Mouse (Mus musculus) c-Kit-negative CD71-positive TER-119-positive erythroid progenitor cells, embryonic 14.5 days (primary cell): Measurements from ENCODE around the gene Rimbp2.

Experiments
- DNase-seq: peaks from one replicate; pipeline ENCODE4 v3.0.0-alpha.2; 2013; ENCODE audit warnings: low read depth, low spot score

Rimbp2 gene

DNA sequence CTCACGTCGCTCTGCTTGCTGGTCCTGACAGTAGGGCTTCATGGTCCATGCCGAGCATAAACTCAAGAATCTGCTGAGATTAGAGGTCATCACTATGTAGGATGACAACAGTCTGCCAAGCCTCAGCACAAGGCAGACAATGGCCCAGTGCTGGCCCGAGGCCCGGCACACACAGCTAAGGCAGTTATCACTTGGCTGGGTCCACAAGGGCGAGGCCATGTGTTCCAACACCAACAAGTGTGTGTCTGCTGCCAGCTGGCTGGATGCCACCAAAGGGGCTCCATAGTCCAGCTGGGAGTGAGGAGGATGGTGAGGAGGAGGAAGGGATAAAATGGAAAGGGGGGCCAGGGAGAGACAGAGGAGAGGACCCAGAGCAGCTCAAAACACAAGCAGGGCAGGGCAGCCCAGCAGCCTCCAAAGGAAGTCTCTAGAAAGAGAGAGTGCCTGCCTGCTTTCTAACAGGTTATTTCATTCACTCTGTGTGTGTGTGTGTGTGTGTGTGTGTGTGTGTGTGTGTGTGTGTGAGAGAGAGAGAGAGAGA is 17.9 kb downstream of the Rimbp2 start:
- DNase-seq: no peak

DNA sequence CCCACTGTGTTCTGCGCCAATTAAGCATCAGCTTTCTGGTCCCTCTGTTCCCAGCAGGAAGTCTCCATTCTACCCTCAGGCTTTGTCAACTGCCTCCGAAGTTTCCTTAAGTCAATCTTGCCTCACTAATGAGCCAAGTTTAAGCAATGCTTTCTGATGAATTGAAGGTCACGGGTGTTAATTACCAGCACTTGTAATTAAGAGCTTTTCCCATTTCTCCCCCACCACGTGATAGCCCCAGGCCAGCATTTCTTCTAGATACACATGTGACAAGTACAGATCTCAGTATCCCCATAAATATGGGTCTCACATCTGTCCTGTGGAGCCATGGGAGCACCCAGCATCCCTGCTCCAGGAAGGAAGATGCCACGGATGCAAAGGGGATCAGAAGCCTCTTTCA is 20.5 kb downstream of the Rimbp2 start:
- no peak for DNase-seq

DNA sequence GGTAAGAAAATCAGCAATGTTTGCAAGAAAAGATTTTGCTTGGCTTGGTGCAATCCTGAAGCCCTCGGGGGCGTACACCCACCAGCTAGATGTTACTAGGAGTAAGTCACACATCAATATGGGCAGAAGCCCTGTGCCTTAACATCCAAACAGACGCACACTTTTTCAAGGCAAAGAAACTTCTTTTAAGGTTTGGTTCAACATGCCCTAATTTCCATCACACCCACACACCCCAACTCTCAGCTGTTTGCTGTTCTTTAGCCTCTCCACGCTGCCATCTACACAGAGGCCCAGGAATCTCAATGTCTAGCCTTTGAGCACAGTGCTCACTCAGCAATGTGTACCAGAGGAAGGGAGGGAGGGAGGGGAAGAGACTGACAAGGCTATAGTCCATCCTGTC is 28.2 kb downstream of the Rimbp2 start:
- DNase-seq: no peak

DNA sequence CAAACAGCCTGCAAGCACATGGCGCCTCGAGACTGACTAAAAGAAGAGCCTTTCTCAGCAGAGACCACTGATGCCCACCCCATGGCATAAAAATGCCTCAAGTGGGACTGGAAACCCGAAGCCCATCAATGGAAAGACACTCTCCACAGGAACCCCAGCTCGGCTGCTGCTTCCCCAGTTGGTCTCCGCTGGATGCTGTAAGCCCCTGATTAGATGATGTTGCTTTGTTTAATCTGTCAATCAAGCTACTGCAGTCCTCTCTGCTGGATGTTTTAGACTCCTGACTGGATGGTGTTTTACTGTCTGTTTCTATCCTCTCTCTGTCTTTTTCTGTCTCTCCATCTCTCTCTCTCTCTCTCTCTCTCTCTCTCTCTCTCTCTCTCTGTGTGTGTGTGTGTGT is 33.2 kb downstream of the Rimbp2 start:
- no peak for DNase-seq

DNA sequence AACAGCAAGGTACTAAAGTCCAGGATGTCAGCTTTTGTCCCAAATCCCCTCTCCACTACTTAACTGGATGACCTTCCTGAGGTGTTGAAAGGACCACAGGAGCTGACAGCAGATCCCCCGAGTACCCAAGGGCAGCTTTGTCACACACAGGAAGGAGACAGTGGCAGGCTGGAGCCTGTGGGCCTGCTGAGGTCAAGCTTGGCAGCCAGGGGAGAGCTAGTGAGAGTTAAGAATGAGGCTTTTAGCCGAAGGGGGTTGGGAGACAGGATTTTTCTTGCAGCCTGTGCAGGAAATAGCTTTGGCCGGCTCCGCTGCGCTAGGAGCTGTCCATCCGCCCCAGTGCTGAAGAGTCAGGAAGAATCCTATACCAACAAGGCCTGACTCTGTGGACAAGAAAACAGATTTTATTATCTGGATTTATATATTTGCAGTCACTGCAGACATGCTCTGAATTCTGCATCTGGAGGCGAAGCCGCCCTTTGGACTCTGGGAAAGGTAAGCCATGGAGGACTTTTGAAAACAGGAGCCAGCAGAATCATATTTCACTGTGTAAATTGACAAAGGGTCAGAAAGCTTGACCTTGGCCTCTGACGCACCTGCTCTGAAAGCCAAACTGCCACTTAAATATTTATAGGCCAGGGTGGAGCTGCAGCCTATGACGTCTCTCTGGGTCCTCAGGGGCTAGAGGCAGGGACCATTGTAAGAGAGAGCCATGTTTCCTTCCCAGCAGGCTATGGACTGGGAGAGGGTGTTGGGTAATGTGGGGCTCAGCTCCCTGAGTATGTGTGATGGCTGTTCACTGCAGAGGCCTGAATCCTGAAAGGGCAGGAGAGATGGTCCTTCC is 35.9 kb downstream of the Rimbp2 start:
- DNase-seq: no peak

DNA sequence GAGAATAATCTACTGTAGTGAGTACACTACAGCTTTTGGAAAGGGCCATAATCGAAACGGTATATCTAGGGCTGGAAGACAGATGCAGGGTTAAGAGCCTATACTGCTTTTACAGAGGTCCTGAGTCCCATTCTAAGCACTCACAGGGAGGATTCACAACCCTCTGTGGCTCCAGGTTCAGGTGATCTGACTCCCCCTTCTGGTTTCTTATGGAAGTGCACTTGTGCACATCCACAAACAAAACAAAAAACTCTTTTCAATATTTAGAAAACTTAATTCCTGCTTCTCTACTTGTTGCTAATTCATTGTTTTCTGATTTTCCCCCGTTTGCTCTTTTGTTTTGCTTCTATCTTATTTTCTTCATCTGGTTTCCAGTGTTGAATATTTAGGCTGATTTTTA is 39.5 kb downstream of the Rimbp2 start:
- no peak for DNase-seq

DNA sequence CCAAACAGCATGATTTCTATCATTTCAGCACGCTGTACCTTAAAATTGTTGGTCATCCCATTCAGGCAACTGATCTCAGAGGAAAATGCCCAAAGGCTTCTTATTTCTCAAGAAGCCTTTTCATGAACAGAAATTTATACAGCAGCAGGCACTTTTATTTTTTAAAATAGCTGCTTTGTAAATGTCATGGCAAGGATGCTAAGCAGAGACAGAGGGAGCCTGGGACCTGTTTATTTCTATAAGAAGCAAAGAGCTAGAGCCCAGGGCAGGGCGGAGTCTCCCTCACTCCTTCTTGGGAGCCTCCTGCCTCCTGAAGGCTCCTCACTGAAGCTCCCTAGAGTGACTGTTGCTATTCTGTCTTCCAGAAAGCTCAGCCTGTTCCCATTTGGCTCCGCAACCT is 40.9 kb downstream of the Rimbp2 start:
- no peak for DNase-seq

DNA sequence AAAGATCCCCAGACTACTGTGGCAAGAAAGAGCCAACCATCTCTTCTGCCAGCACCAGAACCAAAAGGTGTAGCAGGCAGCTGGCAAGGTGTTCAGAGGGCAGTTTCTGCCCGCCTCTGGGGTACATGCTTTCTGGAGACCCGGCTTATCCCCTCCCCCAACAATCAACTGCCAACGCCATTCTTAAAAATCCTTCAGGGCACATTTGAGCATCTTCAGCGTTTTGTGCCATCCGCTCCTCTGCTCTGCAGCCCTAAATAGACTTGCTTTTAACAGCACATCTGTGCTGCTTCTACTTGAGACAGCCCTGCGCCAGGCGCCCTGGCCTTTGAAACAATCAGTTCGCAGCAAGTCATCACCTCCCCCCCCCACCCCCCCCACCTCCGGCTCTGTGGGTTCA is 41.7 kb downstream of the Rimbp2 start:
- no peak for DNase-seq

DNA sequence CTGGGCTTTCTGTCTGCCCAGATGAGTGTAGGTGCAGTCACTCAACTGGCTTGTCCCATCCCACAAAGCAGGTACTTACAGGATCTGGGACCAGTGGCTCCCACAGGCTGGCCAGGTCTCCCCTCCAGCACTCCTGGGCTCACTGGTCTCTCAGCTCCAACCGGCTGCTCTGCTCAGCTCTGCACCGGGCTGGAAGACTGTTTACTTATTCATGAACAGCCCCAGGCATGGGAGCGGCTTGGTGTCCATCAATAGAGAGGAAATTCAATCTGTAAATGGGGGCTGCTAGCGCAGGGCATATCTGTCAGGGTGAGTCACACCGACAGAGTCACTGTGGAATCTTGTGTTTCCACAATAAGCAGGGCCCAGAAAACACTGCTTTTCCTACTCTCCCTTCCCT is 49.2 kb downstream of the Rimbp2 start:
- no peak for DNase-seq

DNA sequence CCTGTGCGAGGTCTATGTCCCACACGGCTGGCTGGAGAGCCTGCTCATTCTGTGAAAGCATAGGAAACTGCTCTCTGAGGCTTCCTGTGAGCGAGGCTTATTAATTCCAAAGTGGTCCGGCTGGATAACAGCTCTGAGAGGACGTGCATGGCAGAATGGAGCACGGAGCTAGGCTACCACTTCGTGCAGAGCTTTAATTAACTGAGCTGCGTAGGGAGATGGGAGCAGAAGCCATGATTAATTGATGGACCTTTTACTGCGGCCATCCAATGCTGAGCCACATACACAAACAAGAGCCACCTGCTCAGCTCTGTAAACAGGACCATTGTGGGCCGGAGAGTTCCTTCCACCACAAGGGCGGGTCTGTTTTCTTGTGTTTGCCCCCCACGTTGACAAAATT is 50.2 kb downstream of the Rimbp2 start:
- DNase-seq: no peak

DNA sequence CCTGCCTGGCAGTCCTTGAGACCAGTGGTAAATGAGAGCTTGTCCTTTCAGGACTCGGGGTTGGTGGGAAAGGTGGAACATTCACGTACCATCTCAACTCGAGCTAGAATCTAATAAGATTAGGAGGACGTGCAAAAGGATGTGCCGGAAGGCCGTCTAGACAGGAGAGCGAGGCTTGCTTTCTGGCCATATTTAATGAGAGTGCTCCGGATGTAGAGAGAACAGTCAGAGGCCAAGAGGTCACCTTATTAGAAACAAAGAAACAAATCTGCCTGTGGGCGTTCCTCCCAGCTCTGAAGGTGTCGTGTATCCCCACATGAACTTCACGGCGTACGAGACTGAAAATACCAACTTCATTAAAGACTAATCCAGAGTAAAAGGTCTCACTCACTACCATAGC is 53.3 kb downstream of the Rimbp2 start:
- no peak for DNase-seq

DNA sequence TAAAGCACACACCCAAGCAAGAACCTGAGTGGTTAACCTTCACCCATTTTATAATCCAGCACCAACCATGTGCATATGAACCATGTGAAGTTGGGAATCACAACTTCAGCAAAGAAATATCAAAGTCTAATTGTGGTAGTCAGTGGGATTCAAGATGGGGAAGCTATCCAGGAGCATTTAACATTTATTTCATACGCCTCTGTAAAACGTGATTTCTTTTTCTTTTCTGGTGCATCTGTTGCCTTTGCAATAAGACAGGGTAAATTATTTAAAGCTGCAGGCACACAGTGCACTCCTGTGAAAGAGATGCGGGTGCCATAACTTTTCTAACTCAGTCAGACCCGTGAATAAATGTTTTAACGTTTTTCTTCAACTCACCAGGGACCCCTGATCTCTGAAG is 58.4 kb downstream of the Rimbp2 start:
- DNase-seq: no peak

DNA sequence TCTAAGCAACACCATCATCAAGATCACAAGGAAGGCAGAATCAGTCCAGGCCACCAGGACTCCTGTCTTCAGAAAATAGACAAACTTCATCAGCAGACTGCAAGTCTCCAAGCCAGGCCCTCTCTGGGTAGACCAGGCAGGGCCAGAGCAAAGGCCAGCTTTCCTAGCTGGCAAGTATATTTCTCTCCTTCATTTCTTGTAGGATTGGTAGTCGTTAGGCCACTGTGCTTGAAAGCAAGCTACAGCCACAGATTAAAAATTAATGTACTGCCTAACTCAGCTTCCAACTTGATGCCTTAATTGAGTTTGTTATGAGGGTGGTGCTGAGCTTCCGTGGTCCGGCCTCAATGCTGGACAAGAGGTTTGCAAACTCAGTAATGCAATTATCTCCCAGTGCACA is 65.7 kb downstream of the Rimbp2 start:
- no peak for DNase-seq

DNA sequence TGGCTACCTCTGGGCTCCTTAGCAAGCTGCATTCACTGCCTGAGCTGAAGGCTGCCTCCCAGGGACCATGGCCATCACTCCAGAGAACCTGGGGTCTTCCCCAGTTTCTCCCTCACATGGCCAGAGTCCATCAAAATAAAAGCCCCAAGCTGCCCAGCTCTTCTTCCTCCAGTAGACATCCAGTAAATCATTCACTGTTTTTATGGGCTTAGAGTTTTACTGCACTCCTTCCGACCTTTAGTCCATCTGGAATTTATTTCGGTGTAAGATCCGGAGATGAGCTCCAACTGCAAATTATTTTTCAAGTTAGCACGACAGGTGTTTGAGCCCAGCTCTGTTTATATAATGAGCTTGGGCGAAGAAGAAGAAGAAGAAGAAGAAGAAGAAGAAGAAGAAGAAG is 69.0 kb downstream of the Rimbp2 start:
- DNase-seq: no peak

DNA sequence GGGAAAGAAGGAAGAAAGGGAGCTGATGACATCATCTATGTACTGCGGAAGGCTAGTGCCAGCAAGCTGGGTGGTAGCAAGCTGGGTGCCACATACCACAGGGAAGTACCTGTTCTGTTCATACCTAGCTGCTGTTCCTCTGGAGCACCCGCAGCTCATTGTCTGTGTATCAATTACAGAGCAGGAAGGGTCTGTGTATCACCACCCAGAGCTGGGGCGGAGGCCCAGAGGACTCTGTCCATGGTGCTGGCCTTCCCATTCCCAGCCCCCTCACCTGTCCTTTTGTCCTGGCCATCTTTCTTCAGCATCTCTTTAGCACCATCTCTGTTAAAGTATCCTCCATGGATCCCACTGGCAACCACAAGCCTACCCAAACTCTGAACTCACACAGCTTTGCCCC is 74.2 kb downstream of the Rimbp2 start:
- DNase-seq: no peak

DNA sequence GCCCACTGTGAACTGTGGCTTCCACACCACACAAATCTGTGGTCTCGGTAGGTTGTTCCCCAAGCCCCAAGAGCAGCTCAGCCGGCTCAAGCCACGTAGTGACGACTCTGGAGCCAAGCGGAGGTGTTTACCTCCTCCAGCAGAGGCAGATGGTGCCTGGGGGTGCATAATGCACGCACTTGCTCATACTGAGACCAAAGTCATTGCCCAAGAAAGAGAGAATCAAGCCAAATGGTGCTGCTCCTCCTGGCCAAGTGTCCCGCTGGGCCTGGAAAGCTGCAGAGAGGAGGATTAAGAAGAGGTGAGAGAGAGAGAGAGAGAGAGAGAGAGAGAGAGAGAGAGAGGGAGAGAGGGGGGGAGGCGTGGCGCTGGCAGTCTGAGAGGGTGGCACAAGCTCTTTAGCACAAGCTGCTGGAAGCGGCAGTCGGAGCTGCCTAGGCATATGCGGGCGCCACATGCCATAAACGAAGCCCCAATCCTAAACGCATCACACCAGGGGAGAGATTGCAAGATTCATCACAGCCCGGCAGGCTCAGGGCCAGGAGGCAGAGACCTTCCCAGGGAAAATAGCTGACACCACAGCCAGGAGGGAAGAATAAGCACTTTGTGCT is 75.8 kb downstream of the Rimbp2 start:
- DNase-seq: no peak

DNA sequence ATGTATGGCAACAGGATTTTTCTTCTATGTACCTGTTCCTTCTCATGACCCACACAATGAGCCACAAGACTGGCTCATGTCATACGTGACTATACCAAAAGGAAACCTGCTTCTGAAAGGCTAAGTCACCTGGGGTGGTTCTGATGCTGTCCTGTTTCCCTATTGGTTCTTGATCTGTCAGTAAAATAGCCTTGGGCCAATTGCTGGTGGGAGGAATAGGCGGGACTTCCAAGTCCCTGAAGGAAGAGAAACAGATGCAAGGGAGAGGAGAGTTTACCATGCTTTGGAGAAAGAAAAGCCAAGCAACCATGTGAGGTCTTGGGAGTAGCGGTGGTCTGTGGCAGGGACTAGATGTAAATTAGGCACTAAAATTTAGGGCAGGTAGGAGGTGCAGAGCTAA is 81.6 kb downstream of the Rimbp2 start:
- no peak for DNase-seq

DNA sequence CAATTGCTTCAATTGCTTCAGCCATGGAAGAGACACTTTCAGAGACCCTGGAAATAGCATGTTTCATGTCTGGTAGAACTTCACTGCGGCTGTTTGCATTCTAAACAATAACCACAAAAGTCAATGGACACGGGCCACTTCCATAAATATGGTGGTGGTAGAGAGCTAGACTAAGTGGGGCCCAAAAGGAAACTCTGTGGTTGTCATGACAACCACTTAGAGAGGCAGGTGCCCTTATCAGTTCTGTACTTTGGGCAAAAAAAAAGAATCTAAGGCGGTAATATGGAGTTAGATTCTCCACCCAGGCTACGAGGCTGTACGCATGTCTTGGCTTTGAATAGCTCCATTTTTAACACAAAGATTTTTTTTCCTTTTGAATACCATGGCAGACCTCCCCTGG is 86.5 kb downstream of the Rimbp2 start:
- no peak for DNase-seq

DNA sequence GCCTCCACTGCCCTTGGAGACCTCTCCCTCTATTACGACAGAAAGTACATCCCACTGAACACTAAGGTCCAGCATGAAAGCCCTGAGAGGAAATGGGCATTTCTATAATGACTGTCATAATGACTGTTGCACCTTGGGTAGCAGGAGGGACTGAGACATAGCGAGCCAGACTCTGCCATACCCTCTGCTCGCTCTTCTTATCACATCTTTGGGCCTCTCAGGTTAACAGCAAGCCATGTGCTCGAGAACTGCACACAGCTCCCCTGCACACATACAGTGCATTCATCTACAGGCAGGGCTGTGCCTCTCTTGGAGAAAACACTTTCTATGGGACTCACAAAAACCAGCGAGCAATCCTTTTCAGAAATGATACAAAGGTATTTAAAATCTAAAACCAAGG is 87.0 kb downstream of the Rimbp2 start:
- DNase-seq: no peak

DNA sequence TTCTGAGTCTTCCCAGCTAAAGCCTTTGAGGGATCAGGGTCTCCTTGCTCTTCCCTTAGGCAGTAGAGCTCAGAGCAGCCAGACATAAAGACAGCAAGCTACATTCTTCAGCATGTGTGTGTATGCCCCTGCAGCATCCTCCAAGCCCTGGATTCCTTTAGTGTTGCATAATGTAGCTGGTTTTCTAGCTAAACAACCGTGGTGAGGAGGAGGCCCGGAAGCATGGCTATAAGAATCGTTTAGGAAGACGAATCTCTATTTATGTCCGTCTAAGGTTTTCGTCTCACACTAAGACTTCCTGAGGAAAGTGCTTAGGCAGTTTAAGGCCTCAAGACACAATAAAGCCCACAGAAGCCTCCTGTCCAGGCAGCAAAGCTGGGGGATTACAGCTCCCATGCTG is 89.8 kb downstream of the Rimbp2 start:
- no peak for DNase-seq

DNA sequence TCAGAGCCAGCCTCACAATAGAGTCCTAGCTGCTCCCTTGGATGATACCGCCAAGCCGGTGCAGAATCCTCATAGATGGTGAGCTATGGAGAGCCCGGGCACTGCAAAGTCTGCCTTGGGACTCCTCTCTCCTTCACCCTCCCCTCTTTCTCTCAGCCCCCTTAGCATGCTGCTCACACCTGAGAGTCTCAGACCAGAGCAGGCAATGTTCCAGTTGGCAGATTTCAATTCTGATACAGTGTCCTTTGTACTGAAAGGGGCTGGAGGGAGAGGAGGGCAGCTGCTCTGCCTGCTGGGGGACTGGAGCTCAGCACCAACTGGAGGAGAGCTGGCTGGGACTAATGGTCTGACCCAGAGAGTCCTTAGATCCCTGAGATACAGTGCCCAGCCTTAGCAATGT is 92.4 kb downstream of the Rimbp2 start:
- no peak for DNase-seq

DNA sequence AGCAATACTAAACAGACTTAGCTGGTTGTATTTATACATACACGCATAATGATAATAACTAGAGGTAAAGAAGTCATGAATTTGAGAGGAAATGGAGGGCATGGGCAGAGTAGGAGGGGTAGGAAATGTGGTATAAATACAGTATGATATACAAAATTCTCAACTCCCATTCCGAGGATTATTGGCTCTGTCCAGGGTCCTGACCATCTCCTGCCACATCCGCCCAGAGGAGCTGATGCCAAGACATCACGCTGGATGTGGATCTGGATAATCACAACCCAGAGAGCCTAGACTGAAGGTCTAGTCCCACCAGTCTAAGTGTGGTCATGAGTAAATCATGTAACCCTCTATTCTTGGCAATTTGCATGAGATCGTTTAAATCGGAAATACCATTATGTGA is 100.5 kb downstream of the Rimbp2 start:
- DNase-seq: no peak

DNA sequence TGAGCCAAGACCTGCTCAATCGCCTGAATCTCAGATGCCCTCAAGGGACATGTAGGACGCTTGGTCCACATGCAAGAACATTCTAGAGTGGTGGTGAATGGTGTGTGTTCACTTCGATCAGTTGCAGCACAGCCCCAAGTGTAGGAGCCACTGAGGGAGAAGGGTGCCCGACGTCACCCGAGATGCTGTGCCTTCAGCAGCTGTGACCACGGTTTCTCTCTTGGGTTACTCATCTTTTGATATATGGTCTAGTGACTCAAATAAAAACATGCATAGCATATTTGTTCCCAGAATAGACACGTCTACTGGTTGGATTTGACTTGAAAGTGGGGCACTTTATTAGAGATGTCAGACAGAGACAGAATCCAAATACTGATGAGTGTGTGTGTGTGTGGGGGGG is 105.5 kb downstream of the Rimbp2 start:
- no peak for DNase-seq
